In genomic region chr2:31762853-31763252, GRCm38 (mm10) we compare ENCODE assay signal across 11 mouse cellular contexts. TPM values are rescaled to one million over a fixed set of nuclear protein-coding genes. Genes with fewer than 3 reads are reported as not detected.
DNase-seq lines count a peak whose midpoint lies in the region; ATAC-seq lines count a peak whose summit lies in the region.
"Had no signal": no experiment of that assay in that cellular context is flagged by ENCODE, and none has a peak within 500 bp of the region (broad histone marks: within the 10 kb centered on the region; RNA-seq: fewer than 3 reads in every experiment).

No protein-coding gene starts in this region.

- peak overlapping the region; percentile 66 for H3K27ac ChIP-seq in forebrain, embryonic 10.5 days
- no peak overlapping the region for H3K27ac ChIP-seq in forebrain, embryonic 16.5 days (ENCODE audit: low read length)
- H3K27ac ChIP-seq in lung, embryonic 15.5 days: peak overlapping the region; percentile 44
- H3K27ac ChIP-seq in limb, embryonic 12.5 days: 0 out of 2 replicates have a peak overlapping the region, but pooled peaks have one; percentile 29

- H3K9me3 ChIP-seq in forebrain, embryonic 10.5 days: no peaks in the 10 kb centered on the region
- no peaks in the 10 kb centered on the region for H3K9me3 ChIP-seq in forebrain, embryonic 16.5 days (ENCODE audit: control insufficient read depth, low read length)
- no peaks in the 10 kb centered on the region for H3K9me3 ChIP-seq in lung, embryonic 15.5 days
- no peaks in the 10 kb centered on the region for H3K9me3 ChIP-seq in limb, embryonic 12.5 days

- peaks cover 17% of the 10 kb centered on the region for H3K36me3 ChIP-seq in forebrain, embryonic 10.5 days (replicated peaks)
- no peaks in the 10 kb centered on the region for H3K36me3 ChIP-seq in forebrain, embryonic 16.5 days (ENCODE audit: control insufficient read depth, insufficient read depth)
- H3K36me3 ChIP-seq in lung, embryonic 15.5 days: no peaks in the 10 kb centered on the region
- H3K36me3 ChIP-seq in limb, embryonic 12.5 days: peaks cover 8% of the 10 kb centered on the region; the same call in 1 of the 2 replicates

- H3K9ac ChIP-seq in forebrain, embryonic 16.5 days (replicated peaks; ENCODE audit: low read depth, low read length): no peak overlapping the region
- no peak overlapping the region for H3K9ac ChIP-seq in lung, embryonic 15.5 days
- no peak overlapping the region; the same call in 1 of the 2 replicates for H3K9ac ChIP-seq in limb, embryonic 12.5 days (replicated peaks)

- peak overlapping the region; percentile 82 for H3K4me3 ChIP-seq in forebrain, embryonic 10.5 days
- H3K4me3 ChIP-seq in forebrain, embryonic 16.5 days (replicated peaks; ENCODE audit: low read length): no peak overlapping the region
- 0 out of 2 replicates have a peak overlapping the region, but pooled peaks have one; percentile 1 for H3K4me3 ChIP-seq in lung, embryonic 15.5 days
- peak overlapping the region; percentile 89; the same call in 1 of the 2 replicates for H3K4me3 ChIP-seq in limb, embryonic 12.5 days (replicated peaks)

- no peaks in the 10 kb centered on the region for H3K27me3 ChIP-seq in forebrain, embryonic 10.5 days (ENCODE audit: poor library complexity, severe bottlenecking)
- H3K27me3 ChIP-seq in forebrain, embryonic 16.5 days (replicated peaks; ENCODE audit: control insufficient read depth, insufficient read depth, low read length): no peaks in the 10 kb centered on the region
- no peaks in the 10 kb centered on the region for H3K27me3 ChIP-seq in lung, embryonic 15.5 days
- H3K27me3 ChIP-seq in limb, embryonic 12.5 days: no peaks in the 10 kb centered on the region

- no peak for DNase-seq in forebrain, embryonic 10.5 days (ENCODE audit: extremely low spot score, low spot score)
- DNase-seq in lung, postnatal 10 days: no peak
- peak; percentile 36 for DNase-seq in retina, postnatal 1 day
- DNase-seq in layer of hippocampus, adult 9-11 months: no peak
- no peak for DNase-seq in layer of hippocampus, postnatal 25 days (ENCODE audit: extremely low spot score in 1 of 2, low spot score in 1 of 2)
- DNase-seq: left cerebral cortex, postnatal 4 days; right cerebral cortex, postnatal 4 days had no signal

- no peak for ATAC-seq in forebrain, embryonic 16.5 days
- no peak for ATAC-seq in lung, embryonic 15.5 days (ENCODE audit: borderline replicate concordance, extremely low read depth, low FRiP score, low TSS enrichment)
- ATAC-seq in limb, embryonic 12.5 days (ENCODE audit: insufficient number of reproducible peaks, insufficient read depth, low FRiP score, low TSS enrichment, low read depth): no peak

- WGBS in forebrain, embryonic 10.5 days: 13% methylated on average over 2 of the region's 2 CpGs
- 9% methylated on average over 2 of the region's 2 CpGs for WGBS in forebrain, embryonic 16.5 days
- WGBS in lung, embryonic 15.5 days: 32% methylated on average over 2 of the region's 2 CpGs
- WGBS in limb, embryonic 12.5 days: 46% methylated on average over 2 of the region's 2 CpGs

- H3K4me2 ChIP-seq in forebrain, embryonic 16.5 days (ENCODE audit: low read length): no peak overlapping the region
- peak overlapping the region; percentile 71 for H3K4me2 ChIP-seq in lung, embryonic 15.5 days
- H3K4me2 ChIP-seq in limb, embryonic 12.5 days: peak overlapping the region; percentile 91

- peaks cover 68% of the 10 kb centered on the region for H3K4me1 ChIP-seq in forebrain, embryonic 10.5 days
- H3K4me1 ChIP-seq in forebrain, embryonic 16.5 days (replicated peaks; ENCODE audit: control insufficient read depth, insufficient read depth, low read length): peaks cover 46% of the 10 kb centered on the region
- H3K4me1 ChIP-seq in lung, embryonic 15.5 days: peaks cover 65% of the 10 kb centered on the region
- peaks cover 55% of the 10 kb centered on the region for H3K4me1 ChIP-seq in limb, embryonic 12.5 days (replicated peaks)

RNA-seq across cellular contexts. Expression of gene Qrfp, which starts 47.5 kb away (rescaled TPM):
- polyA plus RNA-seq in forebrain, embryonic 10.5 days (2016; fragmentation: Nextera tagmentation; extraction: Ambion mirVana): 0.09 and 0.14 TPM in 2 replicates
- polyA plus RNA-seq in forebrain, embryonic 16.5 days (2015; fragmentation: Nextera tagmentation; extraction: Ambion mirVana): 0.06 TPM in 1 of 2 replicates, not detected in the other
- polyA plus RNA-seq in lung, embryonic 15.5 days (2015; fragmentation: Nextera tagmentation; extraction: Ambion mirVana): 0.05 and 0.14 TPM in 2 replicates
- polyA plus RNA-seq in limb, embryonic 12.5 days (2016; fragmentation: Nextera tagmentation; extraction: Ambion mirVana): 0.20 and 0.34 TPM in 2 replicates
- total RNA-seq in layer of hippocampus, postnatal 25 days (2021): not detected
- total RNA-seq: left cerebral cortex, postnatal 4 days had no signal
- polyA plus RNA-seq: frontal cortex, adult 2 months had no signal
